Mouse (Mus musculus) testis, adult 2 months (tissue): ENCODE measurements around the gene Mapkapk2.

ENCODE experiments used
- CTCF ChIP-seq: fragments of 200-500 bp; IDR thresholded peaks from 2 replicates; pipeline ENCODE4 v1.5.1; 2012; ENCODE audit warnings: low read depth, mild to moderate bottlenecking, inconsistent platforms, low read length, moderate library complexity; ENCODE audit not compliant: control insufficient read depth, insufficient read depth, insufficient replicate concordance
- POLR2A ChIP-seq: fragments of 200-500 bp; IDR thresholded peaks from 2 replicates; pipeline ENCODE4 v1.6.1; 2012; ENCODE audit warnings: low read depth, mild to moderate bottlenecking, inconsistent platforms, low read length, moderate library complexity; ENCODE audit not compliant: control insufficient read depth

- no peak for TF ChIP-seq POLR2A
- TF ChIP-seq CTCF, result no peak
Observed at GRCm38 (mm10) chr1:131025843-131026190, 71.8 kb downstream of the Mapkapk2 start.
